Mouse (Mus musculus) megakaryocyte, embryonic 14.5 days (primary cell): ENCODE data around the gene Ttll3. TPM values are rescaled to one million over a fixed set of nuclear protein-coding genes. Genes with fewer than 3 reads are reported as not detected.

Experiments
- H3K27me3 ChIP-seq: replicated peaks from 2 replicates; pipeline ENCODE3; 2012; ENCODE audit warnings: inconsistent platforms
- H3K36me3 ChIP-seq: replicated peaks from 2 replicates; pipeline ENCODE3; 2012; ENCODE audit warnings: low read length, inconsistent platforms, mixed read lengths
- H3K4me1 ChIP-seq: 2 replicates; pipeline ENCODE4 v1.6.1; 2012; ENCODE audit warnings: inconsistent platforms
- H3K4me3 ChIP-seq: replicated peaks from 2 replicates; pipeline ENCODE3; 2012; ENCODE audit warnings: moderate library complexity, mild to moderate bottlenecking, inconsistent platforms
- H3K9me3 ChIP-seq: 2 replicates; pipeline ENCODE4 v1.6.1; 2012; ENCODE audit warnings: inconsistent platforms
- FLI1 ChIP-seq: IDR thresholded peaks from 2 replicates; pipeline ENCODE4 v1.6.1; 2012; ENCODE audit warnings: low read length, inconsistent platforms, mixed read lengths
- GATA1 ChIP-seq: IDR thresholded peaks from 3 replicates; pipeline ENCODE4 v1.6.1; 2012; ENCODE audit warnings: mixed read lengths, low read length, inconsistent platforms, borderline replicate concordance
- polyA plus RNA-seq: library from polyadenylated mRNA; stranded (reverse); fragments of >175 nt; gene quantifications from 2 replicates; pipeline ENCODE4 v1.2.3, GENCODE M21; 2012; ENCODE audit warnings: low replicate concordance; ENCODE audit not compliant: insufficient read depth

Ttll3 gene
- polyA plus RNA-seq, 1 experiment, result 28.0 TPM

GRCm38 (mm10) chr6:113447639-113448038, 58.6 kb downstream of the Ttll3 start:
- H3K9me3 ChIP-seq, result no peaks in the 10 kb centered on the region
- peaks cover 6% of the 10 kb centered on the region for H3K27me3 ChIP-seq
- H3K4me1 ChIP-seq, result peaks cover 19% of the 10 kb centered on the region
- TF ChIP-seq GATA1 (no peak), FLI1 (no peak)
- peaks cover 41% of the 10 kb centered on the region for H3K36me3 ChIP-seq
- H3K4me3 ChIP-seq, result no peak overlapping the region

GRCm38 (mm10) chr6:113451839-113452238, 62.8 kb downstream of the Ttll3 start:
- TF ChIP-seq FLI1 (no peak), GATA1 (no peak)
- H3K4me1 ChIP-seq, result peaks cover 7% of the 10 kb centered on the region
- H3K36me3 ChIP-seq, result peaks cover 26% of the 10 kb centered on the region
- peaks cover 6% of the 10 kb centered on the region for H3K27me3 ChIP-seq
- H3K4me3 ChIP-seq, result no peak overlapping the region
- H3K9me3 ChIP-seq, result no peaks in the 10 kb centered on the region

- Histone ChIP-seq H3K9me3 (no peaks in the 10 kb centered on the region), H3K27me3 (peaks cover 9% of the 10 kb centered on the region)
Observed at GRCm38 (mm10) chr6:113455007-113455406, 65.9 kb downstream of the Ttll3 start.

GRCm38 (mm10) chr6:113457952-113458534, 69.0 kb downstream of the Ttll3 start, which contains the start of gene Il17re:
Il17re (plus strand) TSS chr6:113458484.
- no peak for TF ChIP-seq GATA1
- H3K9me3 ChIP-seq, result no peaks in the 10 kb centered on the region
- peaks cover 3% of the 10 kb centered on the region for H3K27me3 ChIP-seq
- peaks cover 50% of the 10 kb centered on the region for H3K4me1 ChIP-seq
- H3K36me3 ChIP-seq, result no peaks in the 10 kb centered on the region
- peak within 1 kb of the TSS; percentile 76 for H3K4me3 ChIP-seq

More at GRCm38 (mm10) chr6:113455007-113455406, 65.9 kb downstream of the Ttll3 start:
- no peak overlapping the region for H3K4me3 ChIP-seq
- H3K4me1 ChIP-seq, result peaks cover 39% of the 10 kb centered on the region
- no peaks in the 10 kb centered on the region for H3K36me3 ChIP-seq
- TF ChIP-seq GATA1 (no peak), FLI1 (no peak)

GRCm38 (mm10) chr6:113458635-113459034, 69.6 kb downstream of the Ttll3 start:
- Histone ChIP-seq H3K36me3 (no peaks in the 10 kb centered on the region), H3K9me3 (no peaks in the 10 kb centered on the region), H3K27me3 (peaks cover 8% of the 10 kb centered on the region), H3K4me1 (peaks cover 50% of the 10 kb centered on the region), H3K4me3 (peak overlapping the region; percentile 2)
- TF ChIP-seq FLI1 (no peak), GATA1 (no peak)

GRCm38 (mm10) chr6:113464040-113464439, 75.0 kb downstream of the Ttll3 start:
- no peaks in the 10 kb centered on the region for H3K9me3 ChIP-seq
- no peaks in the 10 kb centered on the region for H3K36me3 ChIP-seq
- H3K4me3 ChIP-seq, result no peak overlapping the region
- peaks cover 35% of the 10 kb centered on the region for H3K4me1 ChIP-seq
- peaks cover 37% of the 10 kb centered on the region for H3K27me3 ChIP-seq
- TF ChIP-seq GATA1, result no peak
- TF ChIP-seq FLI1, result no peak

Other genes starting within 250 kb of the Ttll3 start
- not detected in 2 replicates for gene Lhfpl4, start 193.9 kb upstream of the Ttll3 start, polyA plus RNA-seq
- gene Mtmr14, start 151.4 kb upstream of the Ttll3 start, polyA plus RNA-seq, result 479 and 605 TPM in 2 replicates
- gene Cpne9, start 107.0 kb upstream of the Ttll3 start, polyA plus RNA-seq, result 0.43 and 2.3 TPM in 2 replicates
- 10.2 and 16.6 TPM in 2 replicates for gene Brpf1, start 82.1 kb upstream of the Ttll3 start, polyA plus RNA-seq
- 13.9 and 21.9 TPM in 2 replicates for gene Ogg1, start 62.3 kb upstream of the Ttll3 start, polyA plus RNA-seq
- 20.3 and 31.4 TPM in 2 replicates for gene Camk1, start 45.3 kb upstream of the Ttll3 start, polyA plus RNA-seq
- gene Tada3, start 11.4 kb upstream of the Ttll3 start, polyA plus RNA-seq, result 34.8 and 158 TPM in 2 replicates
- 689 and 1,078 TPM in 2 replicates for gene Arpc4, start 11.1 kb upstream of the Ttll3 start, polyA plus RNA-seq
- 76.2 and 91.3 TPM in 2 replicates for gene Rpusd3, start 30.1 kb downstream of the Ttll3 start, polyA plus RNA-seq
- gene Cidec, start 46.5 kb downstream of the Ttll3 start, polyA plus RNA-seq, result not detected in 2 replicates
- 1.5 and 10.3 TPM in 2 replicates for gene Jagn1, start 53.3 kb downstream of the Ttll3 start, polyA plus RNA-seq
- 1.0 TPM in 1 of 2 replicates, not detected in the other for gene Il17re, start 69.2 kb downstream of the Ttll3 start, polyA plus RNA-seq
- gene Il17rc, start 82.2 kb downstream of the Ttll3 start, polyA plus RNA-seq, result 0.25 TPM in 1 of 2 replicates, not detected in the other
- 157 and 220 TPM in 2 replicates for gene Creld1, start 94.0 kb downstream of the Ttll3 start, polyA plus RNA-seq
- 0.57 TPM in 1 of 2 replicates, not detected in the other for gene Prrt3, start 112.7 kb downstream of the Ttll3 start, polyA plus RNA-seq
- 28.9 and 48.3 TPM in 2 replicates for gene Emc3, start 142.4 kb downstream of the Ttll3 start, polyA plus RNA-seq
- gene Fancd2, start 142.4 kb downstream of the Ttll3 start, polyA plus RNA-seq, result 0.08 and 6.4 TPM in 2 replicates
- gene Fancd2os, start 211.5 kb downstream of the Ttll3 start, polyA plus RNA-seq, result not detected in 2 replicates
- gene Brk1, start 215.5 kb downstream of the Ttll3 start, polyA plus RNA-seq, result 5.0 and 27.4 TPM in 2 replicates
- 2.8 and 7.5 TPM in 2 replicates for gene Vhl, start 234.7 kb downstream of the Ttll3 start, polyA plus RNA-seq
- gene Irak2, start 249.2 kb downstream of the Ttll3 start, polyA plus RNA-seq, result 31.8 and 48.4 TPM in 2 replicates